In the genomic region with DNA sequence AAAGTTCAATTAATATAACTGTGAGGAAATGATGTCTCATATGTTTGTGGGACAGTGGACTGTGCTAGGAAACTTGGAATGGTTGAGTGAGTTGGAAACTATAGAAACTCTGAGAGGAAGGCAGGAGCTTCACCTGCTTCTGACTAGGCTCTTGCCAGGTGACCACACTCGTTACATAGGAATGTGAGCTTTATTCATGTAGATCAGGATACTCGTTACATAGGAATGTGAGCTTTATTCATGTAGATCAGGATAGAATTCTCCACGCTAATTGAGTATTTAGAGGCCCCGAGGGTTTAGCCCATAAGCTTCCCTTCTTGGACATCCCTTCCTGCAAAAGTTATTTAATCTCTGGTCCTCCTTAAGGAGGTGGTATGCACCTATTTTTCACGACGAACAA, we compare ENCODE assay signal across 17 mouse cellular contexts.
"Had no signal": no experiment of that assay in that cellular context is flagged by ENCODE, and none has a peak within 500 bp of the region (broad histone marks: within the 10 kb centered on the region; RNA-seq: fewer than 3 reads in every experiment).

No protein-coding gene starts in this region.

- H3K27me3 ChIP-seq: midbrain, embryonic 12.5 days; neural tube, embryonic 13.5 days; neural tube, embryonic 15.5 days had no signal

- H3K27ac ChIP-seq: midbrain, embryonic 10.5 days; midbrain, embryonic 12.5 days; neural tube, embryonic 13.5 days; neural tube, embryonic 15.5 days had no signal

- H3K4me3 ChIP-seq: midbrain, embryonic 10.5 days; midbrain, embryonic 12.5 days; myocyte; neural tube, embryonic 13.5 days; neural tube, embryonic 15.5 days had no signal

- H3K4me1 ChIP-seq: midbrain, embryonic 10.5 days; midbrain, embryonic 12.5 days; neural tube, embryonic 13.5 days; neural tube, embryonic 15.5 days had no signal

- H3K36me3 ChIP-seq: midbrain, embryonic 10.5 days; midbrain, embryonic 12.5 days; neural tube, embryonic 13.5 days; neural tube, embryonic 15.5 days had no signal

- H3K9me3 ChIP-seq: midbrain, embryonic 10.5 days; midbrain, embryonic 12.5 days; neural tube, embryonic 13.5 days; neural tube, embryonic 15.5 days had no signal

- DNase-seq: lung, embryonic 14.5 days; lung, postnatal 10 days; lung, postnatal 4 days; midbrain, embryonic 14.5 days; retina, postnatal 1 day; right cerebral cortex, adult 18-20 months; right cerebral cortex, postnatal 25 days; right cerebral cortex, postnatal 4 days; spleen, adult 18-20 months; thymus, adult 18-20 months; thymus, postnatal 14 days; thymus, postnatal 36 days had no signal
